Mouse (Mus musculus) left cerebral cortex, postnatal 25 days (tissue): ENCODE measurements at regions not wholly inside any gene's neighbourhood (a gene's known extent, or its start where the extent isn't known, plus 50 kb on each side); places are given as distances from the start of the nearest gene placed in this dataset.

Experiments used
- DNase-seq, 2 experiments: peaks; one replicate each; pipeline ENCODE4 v3.0.0; 2022; ENCODE audit warnings: low spot score in 2 of 2, mixed read lengths in 1 of 2
- intact Hi-C: fragments of 180-260 bp; cut with DNase I; formaldehyde crosslinking; loops from one replicate; pipeline ENCODE4 v1.15.1; 2025

GRCm38 (mm10) chr10:120628066-120628465 lies 151.8 kb upstream of the Hmga2 start:
- no peak for DNase-seq
- intact Hi-C loops = no loop called here

DNA sequence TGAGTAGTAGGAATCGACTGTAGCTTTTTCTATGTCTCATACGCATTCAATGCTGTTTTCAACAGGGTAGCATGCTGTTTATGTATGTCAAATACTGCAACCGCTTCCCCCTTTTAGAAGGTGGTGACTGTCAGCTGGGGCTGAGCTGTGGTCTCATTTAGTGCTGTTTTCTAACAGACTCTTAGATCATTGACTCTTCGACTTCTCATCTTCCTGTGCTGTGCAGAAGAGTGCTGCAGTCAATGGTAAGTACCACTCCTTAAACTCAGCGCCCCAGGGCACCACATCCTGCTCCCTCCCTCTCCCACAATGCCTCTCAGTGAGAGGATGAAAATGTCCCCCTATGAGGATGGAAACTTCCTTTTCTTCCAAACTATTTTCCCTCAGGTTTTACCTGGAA lies 149.2 kb upstream of the Hmga2 start:
- intact Hi-C loops = no loop called here
- DNase-seq = no peak

GRCm38 (mm10) chr10:120624203-120624942 lies 148.1 kb upstream of the Hmga2 start:
- no peak for DNase-seq
- intact Hi-C loops = no loop called here

GRCm38 (mm10) chr10:120616406-120617015 lies 140.2 kb upstream of the Hmga2 start:
- intact Hi-C loops = no loop called here
- peak in 1 of 2 experiments; percentile 40 for DNase-seq

- no peak for DNase-seq
- intact Hi-C loops = no loop called here
Measured at GRCm38 (mm10) chr10:120612351-120612750, 136.1 kb upstream of the Hmga2 start.

DNA sequence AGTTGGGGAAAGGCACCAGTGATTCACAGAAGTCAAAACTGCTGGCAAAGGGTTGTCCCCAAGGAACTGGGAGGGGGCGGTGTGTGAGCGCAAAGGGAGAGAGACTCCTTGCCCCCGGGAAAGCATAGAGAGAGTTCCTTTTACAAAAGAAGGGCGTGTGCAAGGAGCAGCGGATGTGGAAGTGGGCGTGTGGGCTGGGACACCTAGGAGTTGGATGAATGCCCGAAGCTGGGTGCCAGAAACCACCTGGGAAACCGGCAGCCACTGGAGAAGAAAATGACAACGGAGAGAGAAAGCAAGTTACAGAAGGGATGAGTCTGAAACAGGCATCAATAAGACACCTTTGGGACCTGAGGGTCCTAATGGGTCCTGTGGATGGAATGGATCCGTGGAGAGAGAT lies 133.8 kb upstream of the Hmga2 start:
- peak; percentile 20 to 40 for DNase-seq
- intact Hi-C loops = no loop called here

- DNase-seq = no peak
- intact Hi-C loops = no loop called here
Measured at GRCm38 (mm10) chr10:120604506-120604905, 128.2 kb upstream of the Hmga2 start.

DNA sequence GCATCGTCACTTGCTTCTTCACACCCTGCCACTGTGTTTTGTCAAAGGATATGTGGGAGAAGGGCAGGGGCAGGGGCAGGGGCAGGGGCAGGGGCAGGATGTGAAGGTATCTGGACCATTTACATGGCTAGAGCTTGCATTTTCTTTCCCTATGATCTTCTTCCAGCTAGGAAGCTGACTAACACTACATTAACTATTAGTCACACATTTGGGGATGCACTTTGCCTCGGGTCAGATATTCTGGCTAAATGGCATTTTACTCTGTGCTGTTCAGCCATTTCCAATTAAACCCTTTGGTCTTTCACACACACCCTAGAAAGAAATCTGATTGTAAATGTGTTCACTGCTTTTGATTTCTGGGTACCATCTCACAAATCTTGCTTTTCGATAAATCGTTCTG lies 126.9 kb upstream of the Hmga2 start:
- intact Hi-C loops = no loop called here
- no peak for DNase-seq

DNA sequence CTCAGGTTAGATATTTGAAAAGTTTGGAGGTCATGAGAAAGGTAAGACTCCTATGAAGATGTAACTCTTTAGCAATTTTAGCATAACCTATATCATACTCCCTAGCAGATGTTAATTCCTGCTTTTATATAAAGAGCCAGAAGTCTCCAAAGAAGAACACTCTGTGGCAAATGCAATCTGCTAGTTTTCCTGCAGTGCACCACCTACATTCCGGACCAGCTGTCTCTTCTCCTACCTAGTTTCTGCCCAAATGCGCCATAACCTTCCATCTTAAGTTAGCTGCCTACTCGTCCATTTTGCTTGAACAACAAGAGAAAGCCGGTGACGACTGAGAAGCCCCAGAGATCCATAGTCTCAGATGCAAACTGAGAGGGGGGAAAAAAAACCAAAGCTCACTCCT lies 124.5 kb upstream of the Hmga2 start:
- intact Hi-C loops = no loop called here
- DNase-seq = peak in 1 of 2 experiments; percentile 65

- no peak for DNase-seq
- intact Hi-C loops = no loop called here
Measured at GRCm38 (mm10) chr10:120599551-120599950, 123.3 kb upstream of the Hmga2 start.

- intact Hi-C loops = no loop called here
- no peak for DNase-seq
Measured at GRCm38 (mm10) chr10:120597320-120597887, 121.1 kb upstream of the Hmga2 start.

DNA sequence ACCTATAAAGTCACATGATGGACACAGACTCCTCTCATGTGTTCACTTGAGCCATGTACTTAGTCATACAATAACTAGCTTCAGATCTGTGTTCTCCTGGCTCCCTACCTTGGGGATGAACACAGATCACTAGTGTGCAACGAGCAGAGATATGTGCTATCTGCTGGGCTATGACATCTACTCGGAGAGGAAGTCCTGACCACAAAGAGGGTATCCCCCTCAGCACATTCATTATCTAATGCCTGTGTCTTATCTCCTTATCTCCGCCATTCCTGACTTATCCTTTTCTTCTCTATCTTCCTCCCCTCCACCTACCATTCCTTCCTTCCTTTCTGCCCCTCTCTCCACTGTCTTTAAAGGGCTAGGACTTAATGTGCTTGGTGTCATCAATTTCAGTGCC lies 118.9 kb upstream of the Hmga2 start:
- intact Hi-C loops = no loop called here

GRCm38 (mm10) chr10:120593876-120594275 lies 117.6 kb upstream of the Hmga2 start:
- intact Hi-C loops = no loop called here
- DNase-seq = no peak

More for the DNA sequence above, 118.9 kb upstream of the Hmga2 start:
- DNase-seq = no peak

DNA sequence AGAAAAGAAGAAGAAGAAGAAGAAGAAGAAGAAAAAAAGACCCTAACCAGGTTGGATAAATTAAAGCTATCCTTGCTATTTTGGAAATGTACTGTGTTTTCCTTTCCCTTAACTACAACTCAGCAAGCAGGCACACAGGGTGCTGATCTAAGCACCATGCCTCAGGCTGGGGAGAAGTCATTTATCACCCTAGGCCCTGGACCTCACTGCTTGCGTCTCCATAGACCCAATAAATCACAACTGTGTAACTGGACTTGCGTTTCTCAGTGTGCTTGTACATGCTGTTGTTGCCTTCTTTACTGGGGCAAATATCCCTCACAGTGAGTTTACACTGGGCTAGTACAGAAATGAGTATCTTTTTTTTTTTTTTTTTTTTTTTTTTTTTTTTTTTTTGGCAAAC lies 113.4 kb upstream of the Hmga2 start:
- intact Hi-C loops = loop anchor here (5.0 kb wide), 2 partner anchors 113 to 273 kb away; no protein-coding TSS in a partner anchor
- no peak for DNase-seq

DNA sequence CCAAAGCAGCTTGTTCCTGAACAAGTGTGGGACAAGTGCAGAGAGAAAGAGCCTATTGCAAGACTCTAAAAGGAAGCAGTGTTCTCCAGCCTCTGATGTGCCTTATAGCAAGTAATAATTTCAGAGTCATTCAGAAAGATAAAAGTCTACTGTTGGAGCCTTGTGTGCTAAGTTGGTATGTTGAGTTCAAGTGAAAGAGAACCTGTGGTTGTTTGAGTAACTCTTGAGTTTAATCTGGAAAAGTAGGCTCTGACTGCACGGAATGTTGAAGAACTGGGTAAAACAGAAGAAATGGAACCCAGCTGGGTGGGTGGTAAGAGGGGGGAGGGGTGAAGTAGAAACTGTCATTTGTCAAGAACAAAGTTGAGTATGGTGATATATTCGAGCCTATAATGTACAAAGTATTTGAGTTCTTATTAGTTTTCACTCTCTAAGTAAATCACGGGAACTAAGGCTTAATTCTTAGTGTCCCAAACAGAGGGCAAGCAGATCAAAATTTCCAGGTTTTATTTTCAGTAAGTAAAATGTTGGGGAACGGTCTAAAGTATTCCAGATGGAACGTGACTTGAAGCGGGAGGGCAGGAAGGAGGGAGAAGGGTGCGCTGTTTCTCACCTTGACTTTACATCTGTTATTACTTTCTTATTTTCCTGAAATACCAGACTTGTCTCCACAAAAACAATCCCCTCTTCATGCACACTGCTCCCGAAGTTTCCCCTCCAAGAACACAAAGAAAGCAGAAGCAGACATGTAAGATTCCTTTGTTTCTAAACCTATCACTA lies 111.8 kb upstream of the Hmga2 start:
- intact Hi-C loops = loop anchor here (5.0 kb wide), 2 partner anchors 114 to 274 kb away; no protein-coding TSS in a partner anchor
- DNase-seq = no peak

- intact Hi-C loops = loop anchor here (5.0 kb wide), 2 partner anchors 115 to 275 kb away; no protein-coding TSS in a partner anchor
- peak in 1 of 2 experiments; percentile 35 for DNase-seq
Measured at GRCm38 (mm10) chr10:120587179-120587578, 110.9 kb upstream of the Hmga2 start.

- no peak for DNase-seq
- intact Hi-C loops = no loop called here
Measured at GRCm38 (mm10) chr10:120582497-120582896, 106.2 kb upstream of the Hmga2 start.

- DNase-seq = no peak
- intact Hi-C loops = no loop called here
Measured at GRCm38 (mm10) chr10:120581547-120581946, 105.3 kb upstream of the Hmga2 start.

DNA sequence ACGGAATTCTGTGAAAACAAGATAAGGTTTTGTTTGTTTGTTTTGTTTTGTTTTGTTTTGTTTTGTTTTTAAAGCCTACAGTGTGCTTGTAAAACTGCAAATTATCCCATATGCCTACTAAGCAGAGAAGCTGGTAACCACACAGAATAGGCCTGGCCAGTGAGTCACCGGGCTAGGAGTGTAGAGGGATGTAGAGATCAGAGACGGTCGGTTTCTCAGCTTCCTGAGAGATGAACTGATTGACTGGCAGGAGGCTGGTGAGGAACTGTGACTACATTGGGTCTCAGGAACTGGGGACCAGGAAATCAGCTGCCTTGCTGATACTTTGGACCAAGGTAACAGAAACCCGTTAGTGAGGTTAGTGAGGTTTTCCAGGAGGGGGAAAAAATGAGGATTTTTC lies 100.6 kb upstream of the Hmga2 start:
- intact Hi-C loops = no loop called here

DNA sequence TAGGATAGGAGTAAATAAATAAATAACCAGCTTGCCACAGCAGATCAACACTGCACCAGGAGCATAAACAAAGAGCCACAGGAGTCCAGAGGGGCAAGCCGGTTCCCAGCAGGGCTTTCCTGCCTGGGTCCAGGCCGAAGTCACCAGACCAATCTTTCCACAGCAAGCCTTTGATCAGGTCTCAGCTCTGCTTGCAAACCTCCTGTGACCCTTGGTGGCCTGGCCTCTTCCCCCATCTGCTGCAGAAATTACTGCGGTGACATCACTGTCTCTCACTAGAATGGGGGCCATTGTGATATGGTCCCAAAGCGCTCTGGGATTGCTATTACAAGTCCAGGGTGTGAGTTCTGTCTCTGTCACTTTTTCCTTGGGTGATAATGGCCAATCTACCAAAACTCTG lies 99.9 kb upstream of the Hmga2 start:
- intact Hi-C loops = no loop called here

More for the DNA sequence above, 100.6 kb upstream of the Hmga2 start:
- DNase-seq = no peak

More for the DNA sequence above, 99.9 kb upstream of the Hmga2 start:
- DNase-seq = no peak
